Mouse (Mus musculus) hindbrain, embryonic 16.5 days (tissue): ENCODE data around the gene Hrct1. TPM values are rescaled to one million over a fixed set of nuclear protein-coding genes. Genes with fewer than 3 reads are reported as not detected.

ENCODE experiments used
- ATAC-seq: fragments of 200-750 bp; cut with Nextera tagmentation; 2 replicates; pipeline ENCODE4 v1.8.0; 2017; ENCODE audit warnings: moderate TSS enrichment, moderate library complexity
- H3K27ac ChIP-seq: fragments of 300-500 bp; sonication (generic); 2 replicates; pipeline ENCODE4 v1.5.1; 2014; ENCODE audit warnings: low read depth, mild to moderate bottlenecking, control low read depth, low read length, moderate library complexity
- H3K27me3 ChIP-seq: fragments of 300-500 bp; sonication (generic); replicated peaks from 2 replicates; pipeline ENCODE4 v1.6.1; 2014; ENCODE audit warnings: low read length; ENCODE audit not compliant: control insufficient read depth, insufficient read depth
- H3K36me3 ChIP-seq: fragments of 300-500 bp; sonication (generic); 2 replicates; pipeline ENCODE4 v1.6.1; 2014; ENCODE audit warnings: mild to moderate bottlenecking, low read length, moderate library complexity, mixed read lengths; ENCODE audit not compliant: control insufficient read depth, insufficient read depth
- H3K4me1 ChIP-seq: fragments of 300-500 bp; sonication (generic); 2 replicates; pipeline ENCODE4 v1.6.1; 2014; ENCODE audit warnings: low read depth, low read length; ENCODE audit not compliant: control insufficient read depth, insufficient read depth
- H3K4me2 ChIP-seq: fragments of 300-500 bp; sonication (generic); 2 replicates; pipeline ENCODE4 v1.6.1; 2014; ENCODE audit warnings: mild to moderate bottlenecking, low read length, control low read depth, moderate library complexity
- H3K4me3 ChIP-seq: fragments of 300-500 bp; sonication (generic); 2 replicates; pipeline ENCODE4 v1.5.1; 2014; ENCODE audit warnings: mild to moderate bottlenecking, low read length, control low read depth, moderate library complexity
- H3K9ac ChIP-seq: fragments of 300-500 bp; sonication (generic); 2 replicates; pipeline ENCODE4 v1.6.1; 2014; ENCODE audit warnings: low read depth, mild to moderate bottlenecking, control low read depth, low read length, moderate library complexity
- H3K9me3 ChIP-seq: fragments of 300-500 bp; sonication (generic); 2 replicates; pipeline ENCODE4 v1.6.1; 2014; ENCODE audit warnings: mild to moderate bottlenecking, low read length, moderate library complexity; ENCODE audit not compliant: control insufficient read depth
- WGBS: fragments of 180-500 bp; shearing (Covaris S2); extraction: QIAGEN DNeasy Blood & Tissue Kit; methylation state at CpG from one replicate; pipeline ENCODE4 v1.1.7; 2014; 5-methylcytosine and 5-hydroxymethylcytosine counted together
- polyA plus RNA-seq: library from polyadenylated mRNA; unstranded; fragments of >200 nt; fragmentation: Nextera tagmentation; extraction: Ambion mirVana; gene quantifications from 2 replicates; pipeline ENCODE4 v1.2.1, GENCODE M21; 2015

Hrct1 gene
- polyA plus RNA-seq, 1 experiment from 2014 or later, result 0.75 TPM

DNA sequence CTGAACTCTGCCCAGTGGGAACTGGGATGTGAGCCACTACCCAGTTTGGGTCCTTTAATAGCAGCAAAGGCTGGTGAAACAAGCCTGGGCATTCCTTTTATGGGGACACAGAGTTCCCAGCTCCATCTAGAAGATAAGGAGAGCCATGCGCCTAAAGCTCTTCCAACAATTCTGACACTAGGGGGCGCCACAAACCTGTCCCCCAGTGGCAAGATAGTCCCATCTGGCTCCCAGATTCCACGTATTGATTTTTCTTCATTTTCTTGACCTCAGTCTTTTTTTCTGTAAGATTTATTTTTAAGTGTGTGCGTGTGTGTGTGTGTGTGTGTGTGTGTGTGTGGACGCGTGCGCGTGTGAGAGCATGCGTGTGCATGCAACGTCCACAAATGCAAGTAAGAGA is 33.5 kb downstream of the Hrct1 start:
- Histone ChIP-seq H3K36me3 (no peaks in the 10 kb centered on the region), H3K4me3 (no peak overlapping the region), H3K9me3 (no peaks in the 10 kb centered on the region), H3K4me2 (no peak overlapping the region), H3K4me1 (no peaks in the 10 kb centered on the region), H3K9ac (no peak overlapping the region), H3K27ac (no peak overlapping the region), H3K27me3 (no peaks in the 10 kb centered on the region)
- ATAC-seq, result no peak
- 72% methylated on average over 10 of the region's 10 CpGs for WGBS

DNA sequence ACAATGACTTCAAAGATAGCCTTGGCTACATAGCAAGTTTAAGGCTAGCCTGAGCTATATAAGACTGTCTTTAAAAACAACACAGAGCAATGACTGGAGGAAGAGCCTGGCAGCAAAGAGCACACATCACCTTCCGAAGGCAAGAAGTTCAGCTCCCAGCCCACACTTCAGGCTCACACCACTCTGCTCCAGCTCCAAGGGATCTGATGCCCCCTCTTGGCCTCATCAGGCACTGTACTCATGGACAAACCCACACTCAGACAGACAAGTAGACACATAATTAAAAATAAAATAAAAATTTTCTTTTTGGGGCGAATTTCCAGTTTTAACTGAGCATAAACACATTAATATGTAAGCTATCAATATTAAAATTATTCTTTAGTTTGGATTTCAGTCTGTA is 34.3 kb downstream of the Hrct1 start:
- Histone ChIP-seq H3K36me3 (no peaks in the 10 kb centered on the region), H3K9me3 (no peaks in the 10 kb centered on the region), H3K27ac (no peak overlapping the region), H3K9ac (no peak overlapping the region), H3K4me3 (no peak overlapping the region), H3K4me1 (no peaks in the 10 kb centered on the region), H3K4me2 (no peak overlapping the region), H3K27me3 (no peaks in the 10 kb centered on the region)
- no peak for ATAC-seq
- 77% methylated on average over 2 of the region's 2 CpGs for WGBS

DNA sequence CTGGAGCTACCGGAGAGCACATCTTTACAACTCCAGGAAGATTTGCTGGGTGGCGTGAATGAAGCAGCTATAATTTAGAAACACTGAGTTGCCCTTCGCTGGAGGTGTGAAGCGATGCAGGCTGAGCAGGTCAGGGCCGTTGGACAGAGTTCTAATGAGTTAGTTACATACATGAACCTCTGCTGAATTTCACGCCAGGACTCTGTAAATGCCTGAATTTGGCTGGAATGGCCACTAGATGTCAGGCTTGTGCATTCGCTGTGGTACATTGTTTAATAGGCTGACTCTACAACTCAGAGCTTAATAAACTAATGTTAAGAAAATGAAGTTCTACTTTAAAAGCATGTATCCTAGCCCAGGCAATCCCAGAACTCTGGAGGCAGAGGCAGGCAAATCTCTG is 36.4 kb downstream of the Hrct1 start:
- ATAC-seq, result no peak
- Histone ChIP-seq H3K4me3 (no peak overlapping the region), H3K9me3 (no peaks in the 10 kb centered on the region), H3K9ac (no peak overlapping the region), H3K36me3 (no peaks in the 10 kb centered on the region), H3K27ac (no peak overlapping the region), H3K27me3 (no peaks in the 10 kb centered on the region), H3K4me2 (no peak overlapping the region), H3K4me1 (no peaks in the 10 kb centered on the region)
- WGBS, result 23% methylated on average over 7 of the region's 7 CpGs

DNA sequence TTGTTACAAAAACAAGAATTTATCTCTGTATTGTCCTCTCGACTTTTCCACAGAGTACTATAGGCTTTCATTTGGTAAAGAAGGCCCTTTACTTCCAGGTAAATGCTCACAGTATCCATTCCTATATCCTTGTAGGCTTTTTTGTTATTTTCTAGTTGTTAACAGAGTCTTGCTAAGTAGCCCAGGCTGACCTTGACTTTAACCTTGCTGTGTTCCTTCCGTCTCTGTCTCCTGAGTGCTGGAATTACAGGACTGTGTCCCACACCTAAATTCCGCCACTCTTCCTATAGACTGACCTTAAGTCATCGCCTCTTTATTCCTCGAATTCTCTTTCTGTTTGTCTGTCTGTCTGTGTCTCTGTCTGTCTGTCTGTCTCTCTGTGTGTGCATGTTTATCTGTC is 41.4 kb downstream of the Hrct1 start:
- no peaks in the 10 kb centered on the region for H3K36me3 ChIP-seq
- no peaks in the 10 kb centered on the region for H3K4me1 ChIP-seq
- no peaks in the 10 kb centered on the region for H3K27me3 ChIP-seq
- H3K4me3 ChIP-seq, result no peak overlapping the region
- H3K9ac ChIP-seq, result no peak overlapping the region
- 84% methylated on average over 5 of the region's 5 CpGs for WGBS
- ATAC-seq, result no peak
- no peak overlapping the region for H3K27ac ChIP-seq
- no peak overlapping the region for H3K4me2 ChIP-seq
- H3K9me3 ChIP-seq, result no peaks in the 10 kb centered on the region

DNA sequence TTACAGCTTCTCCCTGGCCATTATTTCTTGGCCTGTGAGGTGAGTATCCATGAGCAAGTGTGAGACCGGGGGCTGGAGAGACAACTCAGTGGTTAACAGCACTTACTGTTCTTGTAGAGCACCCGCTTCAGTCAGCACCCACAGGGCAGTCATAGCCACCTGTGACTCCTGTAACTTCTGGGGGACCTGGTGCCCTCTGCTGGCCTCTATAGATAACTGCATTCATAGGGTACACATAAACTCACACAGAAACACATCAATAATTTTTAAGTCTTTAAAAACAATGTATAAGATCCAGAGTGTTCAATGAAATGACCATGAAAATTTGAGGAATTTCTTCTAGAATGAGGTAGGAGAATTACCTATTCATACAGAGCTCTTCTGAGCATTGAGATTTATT is 42.4 kb downstream of the Hrct1 start:
- Histone ChIP-seq H3K4me2 (no peak overlapping the region), H3K4me3 (no peak overlapping the region), H3K9ac (no peak overlapping the region), H3K36me3 (no peaks in the 10 kb centered on the region), H3K27ac (no peak overlapping the region), H3K9me3 (no peaks in the 10 kb centered on the region), H3K4me1 (no peaks in the 10 kb centered on the region), H3K27me3 (no peaks in the 10 kb centered on the region)
- no peak for ATAC-seq
- 92% methylated on average over 2 of the region's 2 CpGs for WGBS

DNA sequence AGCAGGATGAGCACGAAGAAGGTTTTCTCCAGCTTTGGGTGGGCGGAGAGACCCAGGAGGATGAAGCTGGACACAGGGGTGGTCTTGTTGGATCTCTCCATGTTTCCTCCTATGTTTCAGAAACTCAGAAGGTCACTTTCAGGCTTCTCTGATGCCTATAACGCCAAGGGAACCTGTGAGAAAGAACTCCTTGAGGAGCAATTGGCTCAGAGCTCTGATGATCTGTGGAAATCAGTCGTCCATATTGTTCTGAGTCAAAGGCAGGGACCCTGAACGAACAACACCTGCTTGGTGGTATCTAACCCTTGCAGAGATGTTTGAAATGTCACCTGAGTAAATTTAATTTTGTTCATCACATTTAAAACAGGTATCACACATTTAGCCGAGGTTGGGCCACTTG is 43.9 kb downstream of the Hrct1 start, which contains the start of gene Olfr159:
Gene Olfr159, minus strand, starts transcription at position 101 of the 400 bp plus-strand sequence.
- Histone ChIP-seq H3K4me3 (no peak within 1 kb of the TSS), H3K4me1 (no peaks in the 10 kb centered on the region), H3K4me2 (no peak within 1 kb of the TSS), H3K27me3 (no peaks in the 10 kb centered on the region), H3K9me3 (no peaks in the 10 kb centered on the region), H3K9ac (no peak within 1 kb of the TSS), H3K27ac (no peak within 1 kb of the TSS), H3K36me3 (no peaks in the 10 kb centered on the region)
- 84% methylated on average over 6 of the region's 6 CpGs for WGBS
- ATAC-seq, result no peak

DNA sequence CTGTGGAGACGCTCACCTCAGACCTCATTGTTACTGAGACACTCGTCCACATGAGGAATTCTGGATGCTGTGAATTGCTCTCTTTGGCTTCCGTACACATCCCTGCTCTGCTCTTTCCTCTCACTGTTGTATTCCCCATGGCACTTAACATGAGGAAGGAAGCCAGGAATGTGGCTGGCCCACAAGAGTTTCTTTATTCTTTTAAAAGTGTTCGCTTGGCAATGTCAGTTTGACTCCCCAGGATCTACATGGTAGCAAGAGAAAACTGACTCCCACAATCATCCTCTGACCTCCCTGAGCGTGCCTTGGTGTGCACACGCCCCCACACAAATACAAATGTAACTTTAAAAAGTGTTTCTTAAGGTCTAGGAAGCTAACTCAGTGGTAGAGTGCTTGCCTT is 44.6 kb downstream of the Hrct1 start:
- no peak overlapping the region for H3K4me3 ChIP-seq
- no peaks in the 10 kb centered on the region for H3K27me3 ChIP-seq
- H3K9me3 ChIP-seq, result no peaks in the 10 kb centered on the region
- H3K36me3 ChIP-seq, result no peaks in the 10 kb centered on the region
- ATAC-seq, result no peak
- H3K9ac ChIP-seq, result no peak overlapping the region
- H3K27ac ChIP-seq, result no peak overlapping the region
- H3K4me2 ChIP-seq, result no peak overlapping the region
- 58% methylated on average over 6 of the region's 6 CpGs for WGBS
- no peaks in the 10 kb centered on the region for H3K4me1 ChIP-seq

DNA sequence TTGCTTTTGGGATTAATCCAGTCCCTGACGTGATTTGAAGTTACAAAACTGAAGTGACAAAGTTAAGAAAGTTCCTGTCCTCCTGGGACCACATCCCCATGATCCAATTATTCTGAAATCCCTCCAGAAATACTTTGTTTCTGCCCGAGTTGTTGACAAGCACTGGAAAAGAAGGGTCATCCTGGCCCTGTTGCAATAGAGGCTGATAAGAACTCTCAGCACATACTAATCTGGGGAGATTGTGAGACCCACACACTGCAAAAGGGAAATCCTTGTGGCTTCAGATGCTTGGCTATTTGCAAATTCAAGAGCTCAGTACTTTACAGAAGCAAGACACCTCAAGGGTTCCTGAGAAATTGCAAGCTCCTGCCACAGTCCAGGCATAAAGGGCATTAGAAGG is 45.3 kb downstream of the Hrct1 start:
- Histone ChIP-seq H3K9me3 (no peaks in the 10 kb centered on the region), H3K36me3 (no peaks in the 10 kb centered on the region), H3K4me1 (no peaks in the 10 kb centered on the region), H3K27ac (no peak overlapping the region), H3K9ac (no peak overlapping the region), H3K4me3 (no peak overlapping the region), H3K4me2 (no peak overlapping the region), H3K27me3 (no peaks in the 10 kb centered on the region)
- no peak for ATAC-seq
- 51% methylated on average over 2 of the region's 2 CpGs for WGBS
